Mouse (Mus musculus) embryonic facial prominence, embryonic 12.5 days (tissue): ENCODE results near the gene Themis. TPM values are rescaled to one million over a fixed set of nuclear protein-coding genes. Genes with fewer than 3 reads are reported as not detected.

ENCODE experiments used
- ATAC-seq: fragments of 200-750 bp; cut with Nextera tagmentation; 2 replicates; pipeline ENCODE4 v1.8.0; 2017; ENCODE audit not compliant: insufficient number of reproducible peaks, insufficient read depth, low FRiP score, low TSS enrichment
- H3K27ac ChIP-seq: fragments of 300-500 bp; sonication (generic); 2 replicates; pipeline ENCODE4 v1.5.1; 2016; ENCODE audit warnings: mild to moderate bottlenecking
- H3K27me3 ChIP-seq: fragments of 300-500 bp; sonication (generic); 2 replicates; pipeline ENCODE4 v1.6.1; 2016; ENCODE audit warnings: mild to moderate bottlenecking, moderate library complexity
- H3K36me3 ChIP-seq: fragments of 300-500 bp; sonication (generic); 2 replicates; pipeline ENCODE4 v1.6.1; 2016; ENCODE audit warnings: mild to moderate bottlenecking
- H3K4me1 ChIP-seq: fragments of 300-500 bp; sonication (generic); 2 replicates; pipeline ENCODE4 v1.6.1; 2016
- H3K4me2 ChIP-seq: fragments of 300-500 bp; sonication (generic); replicated peaks from 2 replicates; pipeline ENCODE4 v1.6.1; 2016; ENCODE audit warnings: mild to moderate bottlenecking, moderate library complexity
- H3K4me3 ChIP-seq: fragments of 300-500 bp; sonication (generic); 2 replicates; pipeline ENCODE4 v1.5.1; 2016; ENCODE audit warnings: mild to moderate bottlenecking
- H3K9ac ChIP-seq: fragments of 300-500 bp; sonication (generic); 2 replicates; pipeline ENCODE4 v1.6.1; 2016; ENCODE audit warnings: mild to moderate bottlenecking, moderate library complexity
- H3K9me3 ChIP-seq: fragments of 300-500 bp; sonication (generic); 2 replicates; pipeline ENCODE4 v1.6.1; 2016; ENCODE audit warnings: mild to moderate bottlenecking, moderate library complexity
- WGBS: fragments of 180-500 bp; shearing (Covaris S2); methylation state at CpG from one replicate; pipeline ENCODE4 v1.1.7; 2016; 5-methylcytosine and 5-hydroxymethylcytosine counted together
- polyA plus RNA-seq: library from polyadenylated mRNA; unstranded; fragments of >200 nt; fragmentation: Nextera tagmentation; extraction: Ambion mirVana; gene quantifications from 2 replicates; pipeline ENCODE4 v1.2.1, GENCODE M21; 2016

Gene Themis
- polyA plus RNA-seq, 1 experiment from 2014 or later, result not detected

- Histone ChIP-seq H3K9me3 (no peaks in the 10 kb centered on the region), H3K36me3 (no peaks in the 10 kb centered on the region), H3K4me1 (no peaks in the 10 kb centered on the region), H3K9ac (no peak overlapping the region), H3K4me3 (no peak overlapping the region), H3K4me2 (no peak overlapping the region), H3K27me3 (no peaks in the 10 kb centered on the region), H3K27ac (no peak overlapping the region)
- no peak for ATAC-seq
- WGBS, result 85% methylated on average over 1 of the region's 1 CpGs
Observed at GRCm38 (mm10) chr10:28696032-28696431, 27.9 kb downstream of the Themis start.

- Histone ChIP-seq H3K36me3 (no peaks in the 10 kb centered on the region), H3K27ac (no peak overlapping the region), H3K4me1 (no peaks in the 10 kb centered on the region), H3K27me3 (no peaks in the 10 kb centered on the region), H3K9me3 (no peaks in the 10 kb centered on the region), H3K4me3 (no peak overlapping the region), H3K9ac (no peak overlapping the region), H3K4me2 (no peak overlapping the region)
- ATAC-seq, result no peak
Observed at GRCm38 (mm10) chr10:28698175-28698574, 30.0 kb downstream of the Themis start.

- no peak overlapping the region for H3K4me3 ChIP-seq
- H3K27ac ChIP-seq, result no peak overlapping the region
- H3K4me1 ChIP-seq, result no peaks in the 10 kb centered on the region
- no peak overlapping the region for H3K4me2 ChIP-seq
- ATAC-seq, result no peak
- H3K9ac ChIP-seq, result no peak overlapping the region
- H3K9me3 ChIP-seq, result no peaks in the 10 kb centered on the region
- H3K27me3 ChIP-seq, result no peaks in the 10 kb centered on the region
- no peaks in the 10 kb centered on the region for H3K36me3 ChIP-seq
- 71% methylated on average over 3 of the region's 3 CpGs for WGBS
Observed at GRCm38 (mm10) chr10:28721828-28722227, 53.7 kb downstream of the Themis start.

- H3K9me3 ChIP-seq, result no peaks in the 10 kb centered on the region
- H3K27ac ChIP-seq, result no peak overlapping the region
- 85% methylated on average over 7 of the region's 7 CpGs for WGBS
- no peaks in the 10 kb centered on the region for H3K4me1 ChIP-seq
- no peak overlapping the region for H3K4me2 ChIP-seq
- ATAC-seq, result no peak
- H3K4me3 ChIP-seq, result no peak overlapping the region
- H3K9ac ChIP-seq, result no peak overlapping the region
- H3K36me3 ChIP-seq, result no peaks in the 10 kb centered on the region
- no peaks in the 10 kb centered on the region for H3K27me3 ChIP-seq
Observed at GRCm38 (mm10) chr10:28723266-28723665, 55.1 kb downstream of the Themis start.

GRCm38 (mm10) chr10:28730122-28730521, 62.0 kb downstream of the Themis start:
- Histone ChIP-seq H3K27ac (no peak overlapping the region), H3K36me3 (no peaks in the 10 kb centered on the region), H3K4me2 (no peak overlapping the region), H3K9ac (no peak overlapping the region), H3K9me3 (no peaks in the 10 kb centered on the region), H3K4me1 (no peaks in the 10 kb centered on the region), H3K4me3 (no peak overlapping the region), H3K27me3 (no peaks in the 10 kb centered on the region)
- WGBS, result 6% methylated on average over 2 of the region's 2 CpGs
- ATAC-seq, result no peak

GRCm38 (mm10) chr10:28737953-28738352, 69.8 kb downstream of the Themis start:
- no peak for ATAC-seq
- no peaks in the 10 kb centered on the region for H3K9me3 ChIP-seq
- H3K27me3 ChIP-seq, result no peaks in the 10 kb centered on the region
- WGBS, result 90% methylated on average over 1 of the region's 1 CpGs
- H3K36me3 ChIP-seq, result no peaks in the 10 kb centered on the region
- H3K4me3 ChIP-seq, result no peak overlapping the region
- no peak overlapping the region for H3K9ac ChIP-seq
- H3K27ac ChIP-seq, result no peak overlapping the region
- H3K4me1 ChIP-seq, result no peaks in the 10 kb centered on the region
- no peak overlapping the region for H3K4me2 ChIP-seq

GRCm38 (mm10) chr10:28746426-28746825, 78.3 kb downstream of the Themis start:
- Histone ChIP-seq H3K9ac (no peak overlapping the region), H3K36me3 (no peaks in the 10 kb centered on the region), H3K27ac (no peak overlapping the region), H3K9me3 (no peaks in the 10 kb centered on the region), H3K4me1 (no peaks in the 10 kb centered on the region), H3K4me3 (no peak overlapping the region), H3K27me3 (no peaks in the 10 kb centered on the region), H3K4me2 (no peak overlapping the region)
- no peak for ATAC-seq

- no peak for ATAC-seq
- H3K9ac ChIP-seq, result no peak overlapping the region
- no peaks in the 10 kb centered on the region for H3K9me3 ChIP-seq
- H3K4me1 ChIP-seq, result no peaks in the 10 kb centered on the region
- no peaks in the 10 kb centered on the region for H3K36me3 ChIP-seq
- no peak overlapping the region for H3K4me2 ChIP-seq
- no peaks in the 10 kb centered on the region for H3K27me3 ChIP-seq
- WGBS, result 68% methylated on average over 2 of the region's 2 CpGs
- H3K4me3 ChIP-seq, result no peak overlapping the region
- H3K27ac ChIP-seq, result no peak overlapping the region
Observed at GRCm38 (mm10) chr10:28753321-28753720, 85.2 kb downstream of the Themis start.

- no peaks in the 10 kb centered on the region for H3K36me3 ChIP-seq
- H3K27ac ChIP-seq, result no peak overlapping the region
- no peak for ATAC-seq
- H3K4me1 ChIP-seq, result no peaks in the 10 kb centered on the region
- H3K4me3 ChIP-seq, result no peak overlapping the region
- no peak overlapping the region for H3K9ac ChIP-seq
- H3K9me3 ChIP-seq, result no peaks in the 10 kb centered on the region
- no peak overlapping the region for H3K4me2 ChIP-seq
- H3K27me3 ChIP-seq, result no peaks in the 10 kb centered on the region
Observed at GRCm38 (mm10) chr10:28754927-28755326, 86.8 kb downstream of the Themis start.

GRCm38 (mm10) chr10:28776777-28777402, 108.7 kb downstream of the Themis start:
- Histone ChIP-seq H3K4me2 (no peak overlapping the region), H3K27ac (no peak overlapping the region), H3K4me3 (no peak overlapping the region), H3K27me3 (no peaks in the 10 kb centered on the region), H3K4me1 (no peaks in the 10 kb centered on the region), H3K36me3 (no peaks in the 10 kb centered on the region), H3K9ac (no peak overlapping the region), H3K9me3 (no peaks in the 10 kb centered on the region)
- no peak for ATAC-seq
- 86% methylated on average over 5 of the region's 5 CpGs for WGBS

- H3K9me3 ChIP-seq, result no peaks in the 10 kb centered on the region
- no peak for ATAC-seq
- H3K4me1 ChIP-seq, result no peaks in the 10 kb centered on the region
- no peak overlapping the region for H3K27ac ChIP-seq
- H3K9ac ChIP-seq, result no peak overlapping the region
- WGBS, result 78% methylated on average over 4 of the region's 4 CpGs
- H3K36me3 ChIP-seq, result no peaks in the 10 kb centered on the region
- H3K4me3 ChIP-seq, result no peak overlapping the region
- H3K27me3 ChIP-seq, result no peaks in the 10 kb centered on the region
- no peak overlapping the region for H3K4me2 ChIP-seq
Observed at GRCm38 (mm10) chr10:28799469-28799868, 131.3 kb downstream of the Themis start.

GRCm38 (mm10) chr10:28805160-28805559, 137.0 kb downstream of the Themis start:
- no peak for ATAC-seq
- WGBS, result 73% methylated on average over 3 of the region's 3 CpGs
- Histone ChIP-seq H3K27ac (no peak overlapping the region), H3K9ac (no peak overlapping the region), H3K9me3 (no peaks in the 10 kb centered on the region), H3K27me3 (no peaks in the 10 kb centered on the region), H3K4me2 (no peak overlapping the region), H3K36me3 (no peaks in the 10 kb centered on the region), H3K4me1 (no peaks in the 10 kb centered on the region), H3K4me3 (no peak overlapping the region)
